Mouse (Mus musculus) testis, adult 2 months (tissue): ENCODE results near the gene Tarm1. TPM values are rescaled to one million over a fixed set of nuclear protein-coding genes. Genes with fewer than 3 reads are reported as not detected.
A peak's percentile ranks its signal among the peaks of the same experiment; 100 is the strongest.

Source experiments
- H3K27ac ChIP-seq: fragments of 200-500 bp; 2 replicates; pipeline ENCODE4 v1.5.1; 2012; ENCODE audit warnings: low read depth, low read length; ENCODE audit not compliant: control insufficient read depth, insufficient read depth
- H3K27me3 ChIP-seq: fragments of 200-500 bp; 2 replicates; pipeline ENCODE4 v1.6.1; 2012; ENCODE audit warnings: mild to moderate bottlenecking, low read length, moderate library complexity; ENCODE audit not compliant: control insufficient read depth, insufficient read depth
- H3K36me3 ChIP-seq: fragments of 200-500 bp; 2 replicates; pipeline ENCODE4 v1.6.1; 2012; ENCODE audit warnings: mild to moderate bottlenecking, low read length; ENCODE audit not compliant: control insufficient read depth, insufficient read depth
- H3K4me1 ChIP-seq: fragments of 200-500 bp; 2 replicates; pipeline ENCODE4 v1.6.1; 2012; ENCODE audit warnings: low read length; ENCODE audit not compliant: control insufficient read depth, insufficient read depth
- H3K4me3 ChIP-seq: fragments of 200-500 bp; 2 replicates; pipeline ENCODE4 v1.5.1; 2012; ENCODE audit warnings: low read depth, mild to moderate bottlenecking, low read length, moderate library complexity, mixed read lengths; ENCODE audit not compliant: control insufficient read depth
- CTCF ChIP-seq: fragments of 200-500 bp; IDR thresholded peaks from 2 replicates; pipeline ENCODE4 v1.5.1; 2012; ENCODE audit warnings: low read depth, mild to moderate bottlenecking, inconsistent platforms, low read length, moderate library complexity; ENCODE audit not compliant: control insufficient read depth, insufficient read depth, insufficient replicate concordance
- POLR2A ChIP-seq: fragments of 200-500 bp; IDR thresholded peaks from 2 replicates; pipeline ENCODE4 v1.6.1; 2012; ENCODE audit warnings: low read depth, mild to moderate bottlenecking, inconsistent platforms, low read length, moderate library complexity; ENCODE audit not compliant: control insufficient read depth
- polyA plus RNA-seq: library from polyadenylated mRNA; depleted of rRNA; stranded (reverse); fragments of >200 nt; gene quantifications from 2 replicates; pipeline ENCODE4 v1.2.3, GENCODE M21; 2012; rRNA removed

Tarm1 gene
- polyA plus RNA-seq: 0.84 and 1.3 TPM in 2 replicates

DNA sequence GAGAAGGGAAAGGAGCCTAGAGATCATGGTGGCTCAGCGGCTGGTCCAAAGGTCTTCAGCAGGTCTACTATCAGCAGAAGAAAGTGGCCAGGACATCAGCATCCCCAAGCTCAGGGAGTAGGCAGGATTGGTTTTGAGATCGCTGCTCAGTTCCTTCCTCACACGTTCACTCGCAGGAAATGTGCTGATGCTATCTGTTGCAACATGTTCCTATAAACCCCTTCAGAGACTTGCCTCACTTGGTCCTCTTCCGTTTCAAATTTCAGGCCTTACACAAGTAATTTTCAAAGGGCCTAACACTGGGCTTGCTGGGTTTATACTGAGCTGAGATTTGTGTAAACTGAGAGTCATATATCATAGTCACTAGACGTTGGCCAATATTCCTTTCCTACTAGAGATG is at the start of gene Tarm1:
Gene Tarm1 (minus strand): TSS at position 186 of the 400 bp plus-strand sequence.
- Histone ChIP-seq H3K27ac (no peak within 1 kb of the TSS), H3K36me3 (no peaks in the 10 kb centered on the region), H3K4me3 (no peak within 1 kb of the TSS), H3K27me3 (no peaks in the 10 kb centered on the region), H3K4me1 (no peaks in the 10 kb centered on the region; the same call in 1 of the 2 replicates)
- no peak for TF ChIP-seq CTCF

DNA sequence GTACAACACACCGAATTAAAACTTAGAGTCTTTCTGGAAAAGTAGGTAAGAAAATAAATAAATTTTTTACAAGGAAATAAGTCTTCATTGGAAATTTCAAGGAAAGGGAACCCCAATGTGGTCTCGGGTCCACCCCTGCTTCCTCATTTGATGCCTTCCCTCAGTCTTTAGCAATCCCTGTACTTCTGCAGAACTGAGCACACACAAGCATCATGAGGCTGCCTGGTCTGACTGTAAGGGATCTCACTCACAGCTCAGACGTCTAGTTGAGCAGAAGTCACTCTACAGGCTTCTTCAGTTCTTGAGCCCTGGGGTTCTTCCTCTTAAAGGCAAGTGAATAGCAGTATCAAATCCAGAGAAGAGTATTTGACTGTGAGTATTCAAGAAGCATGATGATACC is 3.5 kb upstream of the Tarm1 start:
- H3K27me3 ChIP-seq: no peaks in the 10 kb centered on the region
- H3K27ac ChIP-seq: no peak overlapping the region
- no peak for TF ChIP-seq CTCF
- TF ChIP-seq POLR2A: no peak
- H3K36me3 ChIP-seq: no peaks in the 10 kb centered on the region
- no peaks in the 10 kb centered on the region for H3K4me1 ChIP-seq
- H3K4me3 ChIP-seq: no peak overlapping the region

DNA sequence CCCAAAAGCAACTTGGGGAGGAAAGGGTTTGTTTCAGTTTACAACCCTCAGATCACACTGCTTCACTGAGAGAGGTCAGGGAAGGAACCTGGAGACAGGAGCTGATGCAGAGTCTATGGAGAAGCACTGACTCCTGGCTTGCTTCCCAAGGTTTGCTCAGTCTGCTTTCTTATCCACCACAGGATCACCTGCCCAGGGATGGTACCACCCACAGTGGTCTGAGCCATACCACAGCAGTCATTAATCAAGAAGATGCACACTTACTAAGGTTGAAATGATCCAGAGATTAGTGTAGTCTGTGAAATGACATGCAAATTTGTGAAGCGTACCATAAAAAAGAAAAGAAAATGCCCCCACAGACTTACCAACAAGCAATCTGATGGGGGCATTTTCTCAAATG is 2.0 kb downstream of the Tarm1 start:
- Histone ChIP-seq H3K27ac (no peak overlapping the region), H3K4me3 (no peak overlapping the region), H3K4me1 (no peaks in the 10 kb centered on the region; the same call in 1 of the 2 replicates), H3K36me3 (no peaks in the 10 kb centered on the region), H3K27me3 (no peaks in the 10 kb centered on the region)
- TF ChIP-seq CTCF: no peak
- no peak for TF ChIP-seq POLR2A

DNA sequence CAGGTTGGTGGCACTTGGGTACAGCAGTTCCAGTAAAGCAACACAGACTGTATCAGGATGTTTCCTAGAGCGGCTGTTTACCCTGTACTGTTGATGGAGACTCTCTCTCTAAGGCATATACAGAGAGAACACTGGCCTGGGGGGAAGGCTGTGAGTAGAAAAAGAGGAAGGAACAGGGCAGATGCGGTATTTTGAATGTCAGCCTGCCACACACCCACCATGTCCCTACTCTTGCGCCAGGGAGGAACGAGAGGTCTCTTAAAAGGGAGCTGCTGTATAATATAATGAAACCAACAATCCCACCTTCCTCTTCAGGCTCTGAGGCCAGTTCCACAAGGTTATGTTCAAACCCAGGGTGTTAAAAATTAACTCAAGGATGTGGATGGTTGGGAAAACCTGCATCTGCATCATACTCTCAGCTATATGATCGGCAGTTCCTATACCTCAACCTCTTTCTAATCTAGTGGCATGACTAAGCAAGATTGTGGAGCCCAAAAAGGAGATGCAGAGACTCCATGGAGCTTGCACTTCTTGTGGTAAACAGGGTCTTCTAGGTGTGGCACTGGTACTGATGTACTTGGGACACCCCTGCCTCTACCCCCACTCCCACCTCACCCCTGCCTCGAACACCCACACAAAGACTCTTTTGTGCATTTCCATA is 20.3 kb downstream of the Tarm1 start:
- H3K4me3 ChIP-seq: no peak overlapping the region
- H3K27ac ChIP-seq: no peak overlapping the region
- no peaks in the 10 kb centered on the region for H3K4me1 ChIP-seq
- no peaks in the 10 kb centered on the region for H3K27me3 ChIP-seq
- no peak for TF ChIP-seq POLR2A
- TF ChIP-seq CTCF: no peak
- no peaks in the 10 kb centered on the region for H3K36me3 ChIP-seq

DNA sequence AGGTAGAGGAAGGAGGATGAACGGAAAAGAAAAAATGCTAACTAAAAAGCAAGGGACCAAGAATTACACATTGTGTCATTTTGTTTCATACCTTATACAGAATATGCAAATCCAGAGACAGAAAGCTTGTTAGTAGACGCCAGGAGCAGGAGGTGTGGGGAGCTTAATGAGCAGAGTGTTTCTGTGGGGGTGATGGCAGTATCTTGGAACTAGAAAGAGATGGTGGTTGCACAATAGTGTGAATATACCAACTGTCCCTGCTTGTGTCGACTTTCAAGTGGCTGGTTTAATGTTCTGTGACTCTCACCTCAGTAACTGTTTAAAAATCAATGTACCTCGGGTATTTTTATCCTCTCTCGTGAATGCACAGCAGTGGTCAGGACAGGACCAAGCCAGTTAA is 25.7 kb downstream of the Tarm1 start:
- Histone ChIP-seq H3K27ac (no peak overlapping the region), H3K36me3 (no peaks in the 10 kb centered on the region), H3K4me1 (peaks cover 7% of the 10 kb centered on the region), H3K4me3 (no peak overlapping the region), H3K27me3 (no peaks in the 10 kb centered on the region)
- TF ChIP-seq CTCF (no peak), POLR2A (no peak)

DNA sequence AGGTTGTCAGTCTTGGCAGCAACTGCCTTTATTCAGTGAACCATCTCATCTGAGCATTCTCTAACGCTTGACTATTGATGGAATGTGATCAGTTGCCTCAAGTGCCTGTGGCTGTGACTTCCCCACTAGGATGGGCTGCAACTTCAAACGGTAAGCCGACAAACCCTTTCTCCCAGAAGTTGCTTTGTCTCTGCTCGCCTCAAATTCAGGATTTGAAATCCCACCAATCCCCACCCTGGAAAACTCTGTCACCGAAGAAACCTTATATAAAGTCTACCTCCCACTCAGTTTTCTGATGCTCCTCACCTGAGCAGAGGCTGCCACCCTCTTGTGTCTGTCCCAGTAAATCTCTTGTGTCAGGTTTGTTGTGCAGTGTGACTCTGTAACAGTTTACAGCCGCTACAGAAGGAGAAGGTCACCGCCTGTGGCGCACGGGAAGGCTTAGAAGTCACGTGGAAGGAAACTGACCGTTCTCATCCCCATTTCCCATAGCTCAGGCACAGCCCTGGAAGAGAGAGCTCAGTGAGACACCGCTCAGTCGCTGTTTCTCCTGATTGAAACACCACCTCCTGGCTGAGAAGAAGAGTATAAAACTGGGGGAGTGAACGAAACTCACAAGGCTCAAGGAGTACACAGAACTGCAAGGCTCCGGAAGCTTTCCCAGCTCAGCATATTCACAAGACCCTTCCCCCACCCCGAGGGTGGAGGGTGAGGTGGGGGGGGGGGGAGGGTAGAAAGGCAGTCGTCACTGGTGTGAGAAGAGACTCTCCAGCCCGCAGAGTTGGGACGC is 27.9 kb downstream of the Tarm1 start:
- H3K4me3 ChIP-seq: peak overlapping the region; percentile 78

DNA sequence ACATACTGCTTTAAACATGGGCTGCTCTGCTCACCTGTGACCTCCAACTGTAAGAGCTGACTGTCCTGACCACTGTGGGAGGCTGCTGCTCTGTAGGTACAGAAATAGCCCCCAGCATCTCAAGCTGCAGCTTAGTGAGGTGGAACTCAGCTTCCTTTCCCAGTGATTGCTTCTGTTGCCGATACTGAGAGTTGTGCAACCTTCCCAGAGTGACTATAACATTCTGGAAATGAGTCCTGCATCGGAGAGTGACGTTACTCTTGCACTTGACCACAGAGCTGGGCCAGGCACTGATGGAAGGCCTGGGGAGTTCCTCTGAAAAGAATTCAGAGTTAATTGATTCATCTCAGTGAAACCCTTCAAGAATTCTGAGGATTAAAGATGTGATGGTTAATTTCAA is 29.6 kb downstream of the Tarm1 start:
- Histone ChIP-seq H3K36me3 (no peaks in the 10 kb centered on the region), H3K27ac (no peak overlapping the region), H3K27me3 (no peaks in the 10 kb centered on the region), H3K4me1 (peaks cover 7% of the 10 kb centered on the region), H3K4me3 (no peak overlapping the region)
- TF ChIP-seq POLR2A (no peak), CTCF (no peak)

More for the DNA sequence above, 27.9 kb downstream of the Tarm1 start:
- no peak for TF ChIP-seq POLR2A
- TF ChIP-seq CTCF: no peak
- H3K27me3 ChIP-seq: no peaks in the 10 kb centered on the region
- peaks cover 7% of the 10 kb centered on the region for H3K4me1 ChIP-seq
- H3K27ac ChIP-seq: peak overlapping the region; percentile 71
- no peaks in the 10 kb centered on the region for H3K36me3 ChIP-seq
